Mouse (Mus musculus): ENCODE measurements around the gene Ptx4.

Ptx4 gene

GRCm38 (mm10) chr17:25120406-25120805, at the start of gene Ptx4:
TSS of gene Ptx4 (plus strand) at chr17:25120760.
- no peak for DNase-seq

- no peak for DNase-seq
Observed at GRCm38 (mm10) chr17:25076906-25077305, 43.7 kb upstream of the Ptx4 start.

- DNase-seq: peak; percentile 90
Observed at GRCm38 (mm10) chr17:25077771-25078372, 42.7 kb upstream of the Ptx4 start.

GRCm38 (mm10) chr17:25080210-25080609, 40.4 kb upstream of the Ptx4 start:
- DNase-seq: no peak

- DNase-seq: peak; percentile 81
Observed at GRCm38 (mm10) chr17:25080960-25081381, 39.6 kb upstream of the Ptx4 start.

- peak; percentile 70 for DNase-seq
Observed at GRCm38 (mm10) chr17:25082081-25082847, 38.3 kb upstream of the Ptx4 start.

- DNase-seq: no peak
Observed at GRCm38 (mm10) chr17:25082887-25083286, 37.7 kb upstream of the Ptx4 start.

GRCm38 (mm10) chr17:25083444-25083931, 37.1 kb upstream of the Ptx4 start, which contains the start of gene Tmem204:
TSS of gene Tmem204 (minus strand) at chr17:25083591.
- peak; percentile 74 for DNase-seq

GRCm38 (mm10) chr17:25084835-25085385, 35.6 kb upstream of the Ptx4 start:
- DNase-seq: no peak

GRCm38 (mm10) chr17:25086724-25087123, 33.8 kb upstream of the Ptx4 start:
- DNase-seq: no peak

GRCm38 (mm10) chr17:25089158-25089557, 31.4 kb upstream of the Ptx4 start:
- no peak for DNase-seq

- DNase-seq: no peak
Observed at GRCm38 (mm10) chr17:25090450-25090849, 30.1 kb upstream of the Ptx4 start.

GRCm38 (mm10) chr17:25096221-25096620, 24.3 kb upstream of the Ptx4 start:
- DNase-seq: no peak

GRCm38 (mm10) chr17:25100052-25100451, 20.5 kb upstream of the Ptx4 start:
- no peak for DNase-seq

- DNase-seq: no peak
Observed at GRCm38 (mm10) chr17:25101338-25101737, 19.2 kb upstream of the Ptx4 start.

- DNase-seq: no peak
Observed at GRCm38 (mm10) chr17:25107786-25108185, 12.8 kb upstream of the Ptx4 start.

GRCm38 (mm10) chr17:25109578-25109977, 11.0 kb upstream of the Ptx4 start:
- peak; percentile 55 for DNase-seq

GRCm38 (mm10) chr17:25110590-25110989, 10.0 kb upstream of the Ptx4 start:
- DNase-seq: no peak

- DNase-seq: no peak
Observed at GRCm38 (mm10) chr17:25111220-25111619, 9.3 kb upstream of the Ptx4 start.

- peak; percentile 63 for DNase-seq
Observed at GRCm38 (mm10) chr17:25111739-25112422, 8.7 kb upstream of the Ptx4 start.

- DNase-seq: no peak
Observed at GRCm38 (mm10) chr17:25112423-25112810, 8.1 kb upstream of the Ptx4 start.

GRCm38 (mm10) chr17:25114908-25115645, 5.5 kb upstream of the Ptx4 start:
- DNase-seq: no peak

Data from lung, postnatal 14 days (tissue).